ENCODE assay signal across 17 mouse cellular contexts in the genomic region with DNA sequence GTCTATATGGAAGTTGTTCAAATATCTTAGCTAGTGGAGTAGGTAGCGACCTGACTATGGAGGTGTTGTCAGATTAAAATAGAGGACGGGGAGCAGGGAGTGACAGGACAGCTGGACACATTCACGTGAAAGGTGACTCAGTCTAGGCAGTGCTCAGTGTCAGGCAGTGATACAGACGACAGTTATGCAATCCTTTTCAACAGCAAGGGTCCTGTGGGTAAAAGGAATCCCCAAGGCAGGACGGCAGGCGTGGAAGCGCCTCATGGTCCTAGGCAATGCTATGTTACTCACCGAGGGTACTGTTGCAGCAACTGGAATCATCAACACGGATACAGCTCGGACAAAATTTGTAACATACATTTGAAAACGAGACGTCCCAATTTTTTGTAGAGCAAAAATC.
"Had no signal": no experiment of that assay in that cellular context is flagged by ENCODE, and none has a peak within 500 bp of the region (broad histone marks: within the 10 kb centered on the region; RNA-seq: fewer than 3 reads in every experiment).

No protein-coding gene starts in this region.

- H3K27ac ChIP-seq: lung, embryonic 15.5 days; macrophage; midbrain, embryonic 12.5 days; midbrain, embryonic 15.5 days; neural tube, embryonic 12.5 days; stomach, embryonic 15.5 days; stomach, postnatal 0 days had no signal

- H3K4me1 ChIP-seq: lung, embryonic 15.5 days; midbrain, embryonic 12.5 days; neural tube, embryonic 12.5 days; stomach, embryonic 15.5 days had no signal

- H3K9me3 ChIP-seq: lung, embryonic 15.5 days; midbrain, embryonic 12.5 days; midbrain, embryonic 15.5 days; neural tube, embryonic 12.5 days; stomach, embryonic 15.5 days had no signal

- H3K4me3 ChIP-seq: lung, embryonic 15.5 days; megakaryocyte, embryonic 14.5 days; midbrain, embryonic 12.5 days; midbrain, embryonic 15.5 days; neural tube, embryonic 12.5 days; stomach, embryonic 15.5 days had no signal

- H3K4me2 ChIP-seq: lung, embryonic 15.5 days; midbrain, embryonic 12.5 days; midbrain, embryonic 15.5 days; neural tube, embryonic 12.5 days; stomach, embryonic 15.5 days had no signal

- H3K9ac ChIP-seq: liver, postnatal 0 days; lung, embryonic 15.5 days; midbrain, embryonic 12.5 days; midbrain, embryonic 15.5 days; neural tube, embryonic 12.5 days; stomach, embryonic 15.5 days had no signal

- DNase-seq: liver, postnatal 0 days; lung, adult 2 months; lung, postnatal 14 days; lung, postnatal 36 days; right cerebral cortex, postnatal 14 days; thymus, adult 2 months; thymus, postnatal 25 days; thymus, postnatal 4 days had no signal

- ATAC-seq: liver, postnatal 0 days; lung, postnatal 0 days; midbrain, embryonic 15.5 days had no signal

- H3K27me3 ChIP-seq: lung, embryonic 15.5 days; megakaryocyte, embryonic 14.5 days; midbrain, embryonic 12.5 days; midbrain, embryonic 15.5 days; neural tube, embryonic 12.5 days; stomach, embryonic 15.5 days had no signal
